Mouse (Mus musculus): ENCODE data around the gene Ano6.
A peak's percentile ranks its signal among the peaks of the same experiment; 100 is the strongest.

The Ano6 gene

GRCm38 (mm10) chr15:95883559-95883958 is 92.9 kb downstream of the Ano6 start:
- no peak for DNase-seq (ENCODE audit: inconsistent age in 2 of 2, low spot score in 1 of 2)

DNA sequence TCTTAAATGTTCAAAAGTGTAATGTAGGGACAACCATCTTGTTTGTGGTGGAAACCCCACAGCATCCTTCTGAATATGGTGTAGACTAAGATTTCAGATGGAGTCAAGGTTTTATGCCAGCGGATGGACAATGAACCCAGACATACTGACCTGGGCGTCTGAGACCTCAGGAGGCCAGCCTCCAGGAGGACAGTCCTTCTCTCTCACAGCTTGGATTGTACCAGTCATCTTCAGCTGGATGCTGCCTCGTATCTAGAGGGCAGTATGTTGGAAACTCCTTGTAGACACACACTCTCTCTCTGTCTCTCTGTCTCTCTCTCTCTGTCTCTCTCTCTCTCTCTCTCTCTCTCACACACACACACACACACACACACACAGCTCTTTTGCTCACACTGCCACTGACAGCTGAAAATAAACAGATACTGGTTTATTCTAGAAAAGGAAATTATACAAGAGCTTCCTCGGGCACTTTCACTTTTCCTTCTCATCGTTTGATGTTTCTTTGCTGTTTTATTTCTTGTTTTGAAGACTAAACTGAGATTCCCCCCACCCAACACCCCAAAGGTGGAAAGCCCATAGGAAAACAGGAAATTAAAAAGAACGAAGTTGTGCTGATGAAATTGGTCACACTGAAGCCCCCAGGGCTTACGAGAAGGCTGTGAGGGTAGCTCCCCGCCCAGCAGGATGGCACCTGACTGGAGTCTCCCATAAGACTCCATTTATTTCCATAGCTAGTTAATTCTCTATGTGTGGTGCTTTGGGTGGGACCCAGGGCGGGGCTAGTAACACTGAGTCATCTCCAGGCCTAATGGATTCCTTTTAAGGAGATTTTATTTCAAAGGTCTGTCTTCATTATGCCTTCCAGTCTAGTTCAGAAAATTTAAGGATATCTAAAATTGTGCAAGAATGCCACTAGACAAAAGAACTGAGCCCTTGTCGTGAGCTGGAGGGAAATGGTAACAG is 94.3 kb downstream of the Ano6 start:
- DNase-seq (ENCODE audit: inconsistent age in 2 of 2, low spot score in 1 of 2), result no peak

DNA sequence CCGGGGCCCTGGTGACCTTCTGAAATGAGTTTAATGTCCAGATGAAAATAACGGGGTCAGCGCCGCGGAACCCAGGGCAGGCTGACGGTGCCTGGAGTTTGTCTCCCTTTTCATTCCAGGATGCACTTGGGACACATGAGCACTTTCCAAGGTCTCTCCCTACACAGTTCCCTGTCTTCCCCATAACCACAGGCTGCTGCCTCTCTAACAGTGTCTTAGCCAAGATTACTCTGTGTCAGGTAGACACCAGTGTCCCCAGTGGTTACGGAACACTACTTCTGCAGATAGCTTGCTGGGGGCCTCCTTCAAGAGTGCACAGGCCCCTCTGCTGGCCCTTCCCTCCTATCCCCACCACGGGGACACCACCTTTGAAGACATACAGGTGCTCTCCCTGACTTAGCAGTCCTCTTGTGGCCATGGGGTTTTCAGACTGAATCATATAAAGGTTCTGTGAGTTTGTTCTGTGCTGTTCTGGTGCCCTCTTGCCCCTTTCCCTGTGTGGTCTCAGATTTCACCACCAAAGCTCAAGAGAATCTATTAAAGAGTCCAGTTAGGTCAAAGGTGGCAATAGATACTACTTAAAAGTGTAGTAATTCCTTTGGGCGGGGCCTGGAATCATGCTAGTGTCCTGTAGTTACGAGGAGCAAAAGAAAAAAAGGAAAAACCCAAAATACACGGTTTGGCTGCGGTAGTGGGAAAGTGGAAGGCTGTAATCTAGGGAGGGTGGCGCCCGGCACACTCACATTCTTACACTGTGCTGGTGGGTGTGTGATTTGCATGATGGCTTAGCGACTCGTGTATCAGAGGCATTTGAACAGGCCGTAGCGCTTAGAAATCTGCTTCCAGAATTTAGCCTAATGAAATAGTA is 95.5 kb downstream of the Ano6 start:
- peak in 1 of 2 experiments; percentile 50 for DNase-seq (ENCODE audit: inconsistent age in 2 of 2, low spot score in 1 of 2)

- DNase-seq (ENCODE audit: inconsistent age in 2 of 2, low spot score in 1 of 2), result peak; percentile 49 to 75
Measured at GRCm38 (mm10) chr15:95887365-95887764, 96.7 kb downstream of the Ano6 start.

DNA sequence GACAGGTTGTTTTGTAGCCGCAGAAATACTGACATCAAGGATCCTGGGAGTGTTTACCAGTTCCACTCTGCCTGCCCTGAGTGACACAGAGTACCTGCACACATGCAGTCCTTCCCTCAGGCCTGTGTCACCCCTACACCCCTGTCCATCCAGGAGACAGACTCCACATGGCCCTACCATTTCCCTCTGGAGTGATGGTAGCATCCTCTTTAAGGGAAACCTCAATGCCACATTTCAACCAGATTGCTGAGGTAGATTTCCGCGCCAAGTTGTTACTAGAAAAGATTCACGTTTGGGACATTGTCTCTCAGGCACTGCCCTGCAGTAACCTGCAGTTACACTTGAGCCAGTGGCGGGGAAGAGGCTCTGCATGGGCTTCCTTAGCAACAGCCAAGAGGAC is 97.9 kb downstream of the Ano6 start:
- no peak for DNase-seq (ENCODE audit: inconsistent age in 2 of 2, low spot score in 1 of 2)

GRCm38 (mm10) chr15:95890368-95890767 is 99.7 kb downstream of the Ano6 start:
- DNase-seq (ENCODE audit: inconsistent age in 2 of 2, low spot score in 1 of 2), result no peak

DNA sequence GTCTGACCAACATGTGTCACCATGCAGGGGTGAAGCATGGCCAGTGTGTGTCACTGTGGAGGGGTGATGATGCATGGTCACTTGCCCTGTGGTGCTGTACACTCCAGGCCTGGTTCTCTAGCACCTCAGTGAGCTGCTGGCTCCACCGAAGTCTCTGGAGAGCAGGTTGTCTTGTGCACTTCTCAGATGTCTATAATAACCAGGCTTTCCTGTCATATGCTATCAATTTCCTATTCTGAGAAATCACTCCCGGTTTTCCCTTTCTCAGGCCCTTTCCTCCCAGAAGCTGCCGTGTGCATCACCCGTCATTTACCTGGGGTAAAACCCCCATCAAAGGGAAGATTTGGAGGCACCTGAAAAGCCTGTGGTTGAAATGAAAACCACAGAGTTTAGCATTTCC is 101.5 kb downstream of the Ano6 start:
- no peak for DNase-seq (ENCODE audit: inconsistent age in 2 of 2, low spot score in 1 of 2)

GRCm38 (mm10) chr15:95892929-95893328 is 102.3 kb downstream of the Ano6 start:
- no peak for DNase-seq (ENCODE audit: inconsistent age in 2 of 2, low spot score in 1 of 2)

GRCm38 (mm10) chr15:95895699-95896098 is 105.1 kb downstream of the Ano6 start:
- no peak for DNase-seq (ENCODE audit: inconsistent age in 2 of 2, low spot score in 1 of 2)

- no peak for DNase-seq (ENCODE audit: inconsistent age in 2 of 2, low spot score in 1 of 2)
Measured at GRCm38 (mm10) chr15:95897653-95898052, 107.0 kb downstream of the Ano6 start.

DNA sequence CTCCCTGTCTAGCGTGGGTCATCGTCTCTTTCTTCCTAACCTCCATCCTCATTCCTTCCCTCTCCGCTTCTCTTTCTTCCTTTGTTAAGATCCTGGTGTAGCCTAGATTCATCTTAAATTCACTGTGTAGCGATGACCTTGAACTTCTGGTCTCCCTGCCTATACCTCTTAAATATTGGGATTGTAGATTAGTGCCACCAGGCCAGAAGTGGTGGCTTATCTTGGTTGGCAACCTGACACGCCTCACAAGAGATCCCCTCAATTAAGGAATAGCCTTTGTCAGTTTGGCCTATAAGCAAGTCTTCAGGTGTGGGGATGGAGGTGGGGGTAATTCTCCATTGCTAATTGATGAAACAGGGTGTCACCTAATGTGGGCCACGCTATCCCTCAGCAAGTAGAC is 107.8 kb downstream of the Ano6 start:
- DNase-seq (ENCODE audit: inconsistent age in 2 of 2, low spot score in 1 of 2), result no peak

DNA sequence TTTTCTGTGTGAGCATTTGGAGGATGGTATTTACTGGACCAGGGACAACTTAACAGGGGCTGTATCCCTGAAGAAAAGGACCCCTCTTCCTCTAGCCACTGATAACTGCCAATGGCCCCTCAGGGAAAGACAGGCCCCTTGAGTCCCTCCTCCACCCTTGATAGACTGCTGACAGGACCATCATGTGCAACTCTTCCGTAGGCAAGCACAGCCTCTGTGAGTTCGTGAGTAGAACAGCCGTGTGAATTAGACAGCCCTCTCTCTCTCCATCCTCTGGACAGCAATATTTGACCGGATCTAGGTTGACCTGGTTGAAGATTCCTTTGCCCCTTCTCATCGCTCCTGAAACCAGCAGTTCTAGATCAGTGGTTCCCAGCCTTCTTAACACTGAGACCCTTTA is 111.8 kb downstream of the Ano6 start:
- no peak for DNase-seq (ENCODE audit: inconsistent age in 2 of 2, low spot score in 1 of 2)

DNA sequence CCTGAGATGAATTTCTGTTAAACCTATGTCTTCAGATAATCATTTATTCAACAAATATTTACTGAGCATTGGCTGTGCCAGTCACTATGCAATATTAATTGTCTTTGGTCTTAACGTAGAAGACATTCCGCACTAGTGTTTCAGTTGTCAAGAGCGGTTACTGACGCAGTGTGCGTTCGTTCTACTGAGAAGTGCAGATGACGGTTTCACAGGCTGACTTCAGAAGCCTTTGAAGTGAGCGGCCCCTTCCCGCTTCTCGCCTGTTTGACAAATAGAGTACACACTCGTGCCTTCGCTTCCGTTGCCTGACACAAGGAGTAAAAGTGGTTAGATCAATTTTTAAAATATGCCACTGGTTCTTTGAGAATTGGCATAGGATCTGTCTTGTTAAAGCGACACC is 113.6 kb downstream of the Ano6 start:
- DNase-seq (ENCODE audit: inconsistent age in 2 of 2, low spot score in 1 of 2), result no peak

- DNase-seq (ENCODE audit: inconsistent age in 2 of 2, low spot score in 1 of 2), result peak; percentile 44 to 69
Measured at GRCm38 (mm10) chr15:95906017-95906749, 115.5 kb downstream of the Ano6 start.

DNA sequence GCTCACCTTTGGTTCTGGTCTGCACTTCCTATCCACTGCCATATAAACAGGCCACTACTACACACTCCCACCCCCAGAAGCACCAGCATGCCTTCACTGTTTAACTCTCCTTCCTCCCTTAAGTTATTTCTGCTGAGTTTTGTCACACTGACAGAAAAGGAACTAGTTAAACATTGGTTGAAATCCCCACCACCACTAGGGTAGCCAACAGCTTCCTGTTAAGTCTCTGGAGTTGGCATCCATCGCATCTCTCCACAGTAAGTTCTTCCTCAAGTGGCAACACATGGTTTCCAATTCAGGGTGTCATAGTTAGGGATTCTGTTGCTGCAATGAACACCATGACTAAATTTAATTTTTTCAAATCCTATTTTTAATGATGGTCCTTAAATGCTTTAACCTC is 116.2 kb downstream of the Ano6 start:
- DNase-seq (ENCODE audit: inconsistent age in 2 of 2, low spot score in 1 of 2), result no peak

- DNase-seq (ENCODE audit: inconsistent age in 2 of 2, low spot score in 1 of 2), result peak; percentile 23 to 53
Measured at GRCm38 (mm10) chr15:95907337-95907736, 116.7 kb downstream of the Ano6 start.

GRCm38 (mm10) chr15:95907909-95908308 is 117.3 kb downstream of the Ano6 start:
- no peak for DNase-seq (ENCODE audit: inconsistent age in 2 of 2, low spot score in 1 of 2)

DNA sequence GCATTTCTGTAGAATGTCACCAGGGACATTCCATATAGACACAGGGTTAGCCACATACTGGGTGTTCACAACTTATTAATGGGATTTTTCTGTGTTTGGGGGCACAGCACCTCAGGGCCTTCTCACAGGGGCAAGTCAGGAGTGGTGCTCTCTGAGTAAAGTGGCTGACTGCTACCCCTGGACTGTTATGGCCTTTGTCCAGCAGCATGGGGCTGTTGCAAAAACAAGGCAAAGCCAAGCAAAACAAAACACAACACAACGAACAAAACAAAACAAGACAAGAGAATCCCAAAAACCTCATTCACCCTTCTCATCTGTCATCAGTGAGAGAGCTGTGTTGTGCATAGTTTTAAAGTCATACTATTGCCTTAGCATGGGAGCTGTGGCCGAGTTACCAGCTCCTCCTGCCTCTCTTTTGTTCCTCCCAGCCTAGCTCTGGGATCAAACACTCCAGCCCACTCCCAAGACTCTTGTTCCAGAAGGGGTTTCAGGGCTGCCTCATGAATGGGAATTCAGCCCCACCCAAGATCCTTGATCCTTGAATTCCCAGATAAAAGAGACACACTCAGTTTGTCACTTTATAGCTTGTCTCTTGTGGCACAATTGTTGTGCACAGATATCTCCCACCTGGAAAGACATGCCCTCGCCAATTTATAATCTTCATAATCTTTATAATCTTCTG is 119.6 kb downstream of the Ano6 start:
- DNase-seq (ENCODE audit: inconsistent age in 2 of 2, low spot score in 1 of 2), result no peak

- no peak for DNase-seq (ENCODE audit: inconsistent age in 2 of 2, low spot score in 1 of 2)
Measured at GRCm38 (mm10) chr15:95914963-95915362, 124.3 kb downstream of the Ano6 start.

GRCm38 (mm10) chr15:95915477-95915876 is 124.8 kb downstream of the Ano6 start:
- no peak for DNase-seq (ENCODE audit: inconsistent age in 2 of 2, low spot score in 1 of 2)

DNA sequence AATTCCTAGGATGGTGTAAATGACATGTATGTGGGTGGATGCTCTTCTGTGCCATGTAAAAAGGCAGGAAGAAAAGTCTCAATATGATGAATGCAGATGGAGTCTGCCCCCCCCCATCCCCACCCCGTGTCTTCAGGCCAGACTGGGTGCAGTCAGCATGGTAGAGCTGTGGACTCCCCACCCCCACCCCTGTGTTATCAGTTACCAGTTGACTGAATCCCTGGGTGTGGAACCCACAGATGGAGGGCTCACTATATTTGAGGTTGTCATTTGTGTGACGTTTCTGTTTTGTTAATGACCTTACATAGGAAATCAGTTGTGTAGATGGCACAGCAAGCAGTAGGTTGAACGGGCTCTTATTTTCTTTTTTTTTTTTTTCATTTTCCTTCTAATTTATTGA is 126.7 kb downstream of the Ano6 start:
- DNase-seq (ENCODE audit: inconsistent age in 2 of 2, low spot score in 1 of 2), result no peak
